ENCODE assay signal across 8 mouse cellular contexts in genomic region chr6:73247452-73247851, GRCm38 (mm10). TPM values are rescaled to one million over a fixed set of nuclear protein-coding genes. Genes with fewer than 3 reads are reported as not detected.
A peak's percentile ranks its signal among the peaks of the same experiment; 100 is the strongest.
DNase-seq lines count a peak whose midpoint lies in the region; ATAC-seq and TF ChIP-seq lines count a peak whose summit lies in the region.

No protein-coding gene starts in this region.

- WGBS in hindbrain, embryonic 10.5 days: 44% methylated on average over 4 of the region's 4 CpGs
- 41% methylated on average over 4 of the region's 4 CpGs for WGBS in liver, adult 2 months
- 49% methylated on average over 4 of the region's 4 CpGs for WGBS in neural tube, embryonic 14.5 days

- peak; percentile 27 for DNase-seq in cerebellum, adult 11-12 months
- no peak for DNase-seq in cerebellum, adult 11 months
- peak; percentile 77 for DNase-seq in 416B (ENCODE audit: low read depth)
- peak; percentile 58 for DNase-seq in c-Kit-positive CD71-positive TER-119-negative erythroid progenitor cells, embryonic 14.5 days (ENCODE audit: low read depth)
- peak; percentile 34 for DNase-seq in hindbrain, embryonic 10.5 days (ENCODE audit: low spot score)
- DNase-seq in liver, adult 2 months (ENCODE audit: extremely low read depth, low read depth, low spot score): peak; percentile 66
- DNase-seq in gastrocnemius, postnatal 25 days: no peak

- H3K4me1 ChIP-seq in hindbrain, embryonic 10.5 days (replicated peaks): peaks cover 12% of the 10 kb centered on the region
- H3K4me1 ChIP-seq in liver, adult 2 months (ENCODE audit: control insufficient read depth, insufficient read depth, low read length): peaks cover 17% of the 10 kb centered on the region
- H3K4me1 ChIP-seq in neural tube, embryonic 14.5 days (ENCODE audit: control insufficient read depth, insufficient read depth, low read length): peaks cover 12% of the 10 kb centered on the region

- no peak overlapping the region for H3K27ac ChIP-seq in hindbrain, embryonic 10.5 days
- no peak overlapping the region for H3K27ac ChIP-seq in liver, adult 2 months (replicated peaks; ENCODE audit: insufficient read depth, low read depth, low read length)
- no peak overlapping the region for H3K27ac ChIP-seq in neural tube, embryonic 14.5 days (ENCODE audit: low read depth, low read length)

- H3K9me3 ChIP-seq in hindbrain, embryonic 10.5 days: no peaks in the 10 kb centered on the region
- H3K9me3 ChIP-seq in neural tube, embryonic 14.5 days (ENCODE audit: control insufficient read depth, low read length): no peaks in the 10 kb centered on the region

- peak overlapping the region; percentile 87 for H3K4me3 ChIP-seq in hindbrain, embryonic 10.5 days
- H3K4me3 ChIP-seq in liver, adult 2 months (ENCODE audit: insufficient read depth, low read depth, low read length): no peak overlapping the region; the same call in 1 of the 2 replicates
- H3K4me3 ChIP-seq in neural tube, embryonic 14.5 days (ENCODE audit: low read depth, low read length): peak overlapping the region; percentile 89

- TF ChIP-seq POLR2A in liver, adult 2 months (IDR thresholded peaks at IDR 0.05; ENCODE audit: extremely low read depth, insufficient read depth, low read length): no peak

- H3K79me2 ChIP-seq in liver, adult 2 months (ENCODE audit: control insufficient read depth, insufficient read depth, low read length): peaks cover 15% of the 10 kb centered on the region; the same call in 1 of the 2 replicates

- H3K27me3 ChIP-seq in hindbrain, embryonic 10.5 days (ENCODE audit: insufficient read depth, poor library complexity, severe bottlenecking): no peaks in the 10 kb centered on the region
- no peaks in the 10 kb centered on the region for H3K27me3 ChIP-seq in liver, adult 2 months (ENCODE audit: control insufficient read depth, insufficient read depth, low read length)
- no peaks in the 10 kb centered on the region for H3K27me3 ChIP-seq in neural tube, embryonic 14.5 days (ENCODE audit: control insufficient read depth, insufficient read depth, low read length)

- H3K9ac ChIP-seq in liver, adult 2 months (ENCODE audit: low read depth, low read length): no peak overlapping the region
- H3K9ac ChIP-seq in neural tube, embryonic 14.5 days (replicated peaks; ENCODE audit: low read depth, low read length): no peak overlapping the region

- peak overlapping the region; percentile 82 for H3K4me2 ChIP-seq in neural tube, embryonic 14.5 days (ENCODE audit: low read depth, low read length)

- TF ChIP-seq CTCF in liver, adult 2 months (IDR thresholded peaks at IDR 0.05; ENCODE audit: low read depth, low read length): peak; percentile 25

- no peaks in the 10 kb centered on the region for H3K36me3 ChIP-seq in hindbrain, embryonic 10.5 days
- no peaks in the 10 kb centered on the region for H3K36me3 ChIP-seq in liver, adult 2 months (ENCODE audit: control insufficient read depth, insufficient read depth, low read length)
- H3K36me3 ChIP-seq in neural tube, embryonic 14.5 days (ENCODE audit: control insufficient read depth, insufficient read depth, low read length): no peaks in the 10 kb centered on the region

- no peak for ATAC-seq in neural tube, embryonic 14.5 days (ENCODE audit: low read depth)

RNA-seq across cellular contexts. Expression of gene Suclg1, which starts 0.7 kb away (rescaled TPM):
- 167 and 179 TPM in 2 replicates for polyA plus RNA-seq in hindbrain, embryonic 10.5 days (2016; fragmentation: Nextera tagmentation; extraction: Ambion mirVana)
- 140 and 163 TPM in 2 replicates for total RNA-seq in liver, adult 2 months (2014; rRNA removed)
- 136 and 186 TPM in 2 replicates for polyA plus RNA-seq in liver, adult 2 months (2012; rRNA removed)
- 132 and 139 TPM in 2 replicates for polyA plus RNA-seq in neural tube, embryonic 14.5 days (2014; fragmentation: Nextera tagmentation; extraction: Ambion mirVana)
- 100 to 1,000 TPM; 357 to 371 TPM for total RNA-seq in gastrocnemius, postnatal 25 days (2021)

RNA-seq across cellular contexts. Expression of gene Dnah6, which starts 26.0 kb away (rescaled TPM):
- polyA plus RNA-seq in hindbrain, embryonic 10.5 days (2016; fragmentation: Nextera tagmentation; extraction: Ambion mirVana): 0.14 and 0.27 TPM in 2 replicates
- not detected in 2 replicates for total RNA-seq in liver, adult 2 months (2014; rRNA removed)
- not detected in 2 replicates for polyA plus RNA-seq in liver, adult 2 months (2012; rRNA removed)
- 0.20 and 0.22 TPM in 2 replicates for polyA plus RNA-seq in neural tube, embryonic 14.5 days (2014; fragmentation: Nextera tagmentation; extraction: Ambion mirVana)
- total RNA-seq in gastrocnemius, postnatal 25 days (2021): under 1 TPM in 1 of 2 experiments, not detected in 1; 0.05 TPM

Comparison
In these comparisons a context has a peak if more than half of its experiments do, and no peak if none do; other contexts are left out.
1. DNase-seq: peak in cerebellum, adult 11-12 months (single experiment), 416B (single experiment), c-Kit-positive CD71-positive TER-119-negative erythroid progenitor cells, embryonic 14.5 days (single experiment), hindbrain, embryonic 10.5 days (single experiment) and liver, adult 2 months (single experiment); none in cerebellum, adult 11 months (single experiment) and gastrocnemius, postnatal 25 days (single experiment).